Mouse (Mus musculus) cerebellum, adult 9-11 months (tissue): ENCODE measurements around the gene Gtf3c2.

Source experiments
- DNase-seq: peaks from one replicate; pipeline ENCODE4 v3.0.0; 2022

Gtf3c2 gene

DNA sequence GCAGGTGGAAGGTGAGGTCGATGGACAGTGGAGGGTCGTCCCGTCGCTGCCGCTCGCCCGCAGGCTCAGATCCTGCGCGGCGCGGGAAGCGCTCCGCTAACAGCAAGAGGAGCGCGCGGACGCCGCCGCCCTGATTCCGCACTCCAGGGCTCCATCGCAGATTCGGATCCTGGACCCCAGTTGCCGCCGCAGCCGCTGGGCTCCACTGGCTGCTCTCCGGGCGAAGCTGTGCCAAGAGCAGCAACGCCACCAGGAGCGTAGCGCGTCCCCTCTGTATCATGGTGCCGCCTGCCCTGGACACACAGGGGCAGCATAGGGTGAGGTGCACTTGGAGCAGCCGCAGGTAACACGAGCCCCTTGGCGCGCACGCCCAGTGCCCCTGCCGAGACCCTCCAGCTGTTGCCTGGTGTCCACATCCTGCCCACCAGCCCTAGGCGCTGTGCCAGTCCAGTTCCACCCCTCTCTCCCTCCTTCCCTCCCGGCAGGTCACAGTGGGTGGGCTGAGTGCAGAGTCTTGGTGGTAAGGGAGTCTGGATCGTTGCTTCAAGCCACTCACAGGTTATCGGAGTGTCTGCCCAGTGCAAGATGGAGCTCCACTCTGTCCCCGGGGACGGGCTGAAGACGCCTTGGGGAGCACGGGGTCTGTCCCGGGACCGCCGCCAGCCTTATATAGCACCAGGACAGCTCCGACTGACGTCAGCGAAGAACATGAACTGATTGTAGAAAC is 41.5 kb downstream of the Gtf3c2 start, which contains the start of gene Ucn:
Gene Ucn, minus strand, starts transcription at position 589 of the 727 bp plus-strand sequence.
- DNase-seq: no peak

DNA sequence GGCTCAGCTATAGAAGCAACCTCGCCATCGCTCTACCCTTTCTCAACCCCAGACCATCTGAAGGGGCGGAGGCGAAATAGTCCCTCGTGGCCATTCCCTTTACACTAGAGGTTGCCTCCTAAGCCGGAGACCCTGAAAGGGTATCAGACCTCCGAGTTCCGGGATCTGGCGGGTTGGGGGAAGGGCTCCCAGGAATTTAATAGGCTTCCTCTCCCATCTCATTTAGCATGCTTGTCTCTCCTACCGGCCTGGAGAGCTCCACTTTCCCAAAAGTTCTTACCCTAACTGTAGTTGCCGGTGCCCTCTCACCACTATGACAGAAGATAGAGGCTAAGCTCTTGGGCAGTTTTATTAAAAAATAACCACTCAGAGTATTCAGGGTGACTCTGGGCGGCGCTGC is 42.3 kb downstream of the Gtf3c2 start:
- no peak for DNase-seq

DNA sequence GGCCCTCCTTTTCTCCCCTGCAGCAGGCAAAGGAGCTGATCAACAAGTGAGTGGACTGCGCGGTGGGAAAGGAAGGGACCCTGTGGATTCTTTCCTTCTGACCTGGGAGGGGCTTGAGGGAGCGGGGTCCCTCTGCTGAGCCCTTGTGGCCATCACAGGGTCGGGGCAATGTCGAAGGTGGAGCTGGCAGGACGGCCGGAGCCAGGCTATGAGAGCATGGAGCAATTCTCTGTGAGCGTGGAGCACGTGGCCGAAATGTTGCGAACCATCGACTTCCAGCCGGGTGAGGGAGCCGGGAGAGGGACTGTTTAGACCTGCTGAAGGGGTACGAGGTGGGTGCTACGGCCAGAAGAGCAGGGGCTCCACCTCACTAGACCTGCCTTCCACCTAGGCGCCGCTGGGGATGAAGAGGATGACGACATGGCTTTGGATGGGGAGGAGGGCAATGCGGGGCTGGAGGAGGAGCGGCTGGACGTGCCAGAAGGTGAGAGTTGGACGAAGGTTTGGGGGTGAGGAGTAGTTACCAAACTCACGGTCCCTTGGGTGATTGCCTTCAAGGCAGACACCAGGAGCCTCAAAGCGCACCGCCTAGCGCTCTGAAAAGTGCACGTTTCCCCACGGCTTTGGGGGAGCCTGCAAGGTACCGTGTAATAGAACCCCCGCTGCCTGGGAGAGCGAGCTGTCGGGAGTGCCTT is 43.1 kb downstream of the Gtf3c2 start:
- no peak for DNase-seq

DNA sequence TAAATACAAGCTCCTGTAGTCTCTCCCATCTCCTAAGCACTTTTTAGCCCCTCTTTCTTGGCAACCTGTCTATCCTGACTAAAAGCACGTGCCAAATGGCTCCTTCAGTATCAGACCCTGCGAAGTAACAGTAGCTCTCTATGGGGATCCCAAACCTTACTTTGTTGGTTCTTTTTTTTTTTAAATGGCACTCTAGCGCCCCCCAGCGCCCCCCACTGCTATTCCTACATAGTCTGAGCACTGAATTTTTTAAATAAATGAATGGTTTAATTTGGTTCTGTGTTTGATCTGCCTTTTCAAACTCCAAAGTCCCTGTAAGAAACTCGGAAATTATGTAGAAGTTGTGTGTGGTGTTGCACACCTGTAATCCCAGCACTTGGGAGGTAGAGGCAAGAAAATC is 53.9 kb downstream of the Gtf3c2 start:
- no peak for DNase-seq

DNA sequence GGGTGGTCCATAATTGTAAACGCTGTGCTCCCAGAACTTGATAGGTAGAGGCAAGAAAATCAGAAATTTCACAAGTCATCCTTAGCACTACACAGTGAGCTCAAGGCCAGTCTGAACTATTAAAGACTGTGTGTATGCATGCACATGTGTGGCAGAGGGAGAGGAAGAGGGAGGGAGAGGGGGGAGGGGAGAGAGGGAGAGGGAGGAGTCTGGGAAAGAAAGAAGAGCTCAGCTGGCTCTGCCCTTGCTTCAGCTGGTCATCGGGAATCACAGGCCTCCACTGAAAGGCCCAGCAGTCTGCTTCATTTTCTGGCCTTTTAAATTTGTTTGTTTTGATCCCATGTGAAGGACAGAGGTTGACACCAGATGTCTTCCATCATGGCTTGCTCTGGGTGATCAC is 56.5 kb downstream of the Gtf3c2 start:
- no peak for DNase-seq

DNA sequence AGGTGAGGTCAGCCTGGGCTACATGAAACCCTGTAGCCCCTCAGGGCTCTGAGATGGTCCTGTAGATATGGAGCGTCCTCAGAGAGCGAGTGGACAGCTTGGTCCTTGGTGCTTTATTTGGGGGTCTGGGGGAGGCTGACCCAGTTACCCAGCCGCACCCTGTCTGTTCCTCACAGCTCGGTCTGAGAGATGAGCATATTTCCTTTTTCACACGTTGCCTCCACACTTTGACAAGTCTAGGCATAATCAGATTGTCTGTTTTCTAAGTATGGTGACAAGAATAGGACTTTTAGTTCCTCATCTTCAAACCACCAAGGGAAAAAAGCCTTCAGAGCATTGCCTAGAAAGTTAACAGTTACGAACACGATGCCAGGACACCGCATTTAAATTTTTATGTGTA is 58.8 kb downstream of the Gtf3c2 start:
- DNase-seq: no peak

DNA sequence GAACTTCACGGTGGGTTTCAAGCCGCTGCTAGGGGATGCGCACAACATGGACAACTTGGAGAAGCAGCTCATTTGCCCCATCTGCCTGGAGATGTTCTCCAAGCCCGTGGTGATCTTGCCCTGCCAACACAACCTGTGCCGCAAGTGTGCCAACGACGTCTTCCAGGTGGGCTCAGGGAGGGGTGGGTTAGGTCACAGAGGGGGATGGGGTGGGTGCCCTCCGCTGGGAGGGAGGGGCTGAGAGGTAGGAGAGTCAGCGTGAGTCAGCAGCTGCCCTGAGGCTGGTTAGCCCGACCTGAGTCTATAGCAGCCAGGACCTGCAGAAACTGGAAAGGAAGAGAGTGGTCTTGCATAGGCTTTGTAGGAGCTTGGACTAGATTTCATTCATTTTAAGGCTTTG is 63.0 kb downstream of the Gtf3c2 start:
- DNase-seq: no peak

DNA sequence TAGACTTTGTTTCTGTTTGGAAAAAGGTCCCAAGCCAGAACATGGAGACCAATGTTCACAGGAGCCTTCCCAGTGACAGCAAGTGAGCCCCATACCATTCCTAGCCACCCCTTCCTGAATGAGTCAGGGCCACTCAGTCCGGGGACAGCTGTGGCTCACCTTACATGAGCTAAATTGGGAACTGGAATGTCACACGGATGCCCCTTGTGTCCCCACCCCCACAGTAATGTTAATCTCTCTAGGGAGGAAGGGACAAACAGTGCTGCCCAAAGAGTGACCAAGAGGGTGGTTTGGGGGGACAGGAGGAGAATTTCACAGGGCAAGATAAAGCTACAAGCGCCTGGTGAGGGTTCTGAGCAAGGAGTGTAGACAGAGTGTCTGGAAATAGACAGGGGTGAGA is 63.6 kb downstream of the Gtf3c2 start, which contains the start of gene Trim54:
Gene Trim54, plus strand, starts transcription at position 359 of the 400 bp plus-strand sequence.
- DNase-seq: no peak

DNA sequence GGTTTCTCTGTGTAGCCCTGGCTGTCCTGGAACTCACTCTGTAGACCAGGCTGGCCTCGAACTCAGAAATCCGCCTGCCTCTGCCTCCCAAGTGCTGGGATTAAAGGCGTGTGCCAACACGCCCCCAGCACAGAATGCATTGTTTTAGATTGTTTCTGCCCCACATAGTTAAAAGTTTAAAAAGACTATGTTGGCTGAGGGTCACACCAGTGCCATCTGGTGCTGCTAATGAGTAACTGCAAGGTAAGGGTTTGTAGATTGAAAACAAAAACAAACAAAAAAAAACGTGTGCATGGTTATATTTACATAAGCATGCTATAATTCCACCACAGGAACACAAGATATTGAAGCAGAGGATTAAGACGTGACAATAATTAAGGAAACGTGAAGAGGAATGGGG is 69.2 kb downstream of the Gtf3c2 start:
- DNase-seq: no peak

DNA sequence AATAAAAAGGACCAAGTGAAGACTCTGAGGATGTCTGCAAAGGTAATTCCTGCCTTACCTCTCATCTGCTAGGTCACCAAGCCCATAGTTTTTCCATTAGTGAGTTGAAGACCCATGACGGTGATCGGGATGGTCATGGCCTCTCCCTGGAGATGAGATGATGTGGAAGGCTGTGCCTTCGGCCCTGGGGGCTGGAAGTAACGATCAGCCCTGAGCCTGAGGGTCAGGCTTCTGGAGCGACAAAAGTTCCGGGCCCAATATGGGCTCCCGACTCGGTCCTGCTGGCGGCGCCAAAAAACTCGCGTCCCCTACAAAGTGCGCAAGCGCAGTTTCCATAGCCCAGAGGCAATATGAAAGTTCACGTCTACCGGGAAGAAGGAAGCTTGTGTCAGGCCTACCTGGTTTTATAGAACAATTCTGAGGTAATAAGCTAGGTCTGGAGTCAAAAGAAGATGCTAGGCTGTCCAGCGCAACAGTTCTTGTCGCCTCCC is 71.9 kb downstream of the Gtf3c2 start, which contains the start of gene Slc30a3:
Gene Slc30a3, minus strand, starts transcription at position 238 of the 491 bp plus-strand sequence.
- DNase-seq: no peak
